Mouse (Mus musculus) embryonic facial prominence, embryonic 12.5 days (tissue): ENCODE measurements around the gene Glis2. TPM values are rescaled to one million over a fixed set of nuclear protein-coding genes. Genes with fewer than 3 reads are reported as not detected.

ENCODE experiments used
- ATAC-seq: fragments of 200-750 bp; cut with Nextera tagmentation; 2 replicates; pipeline ENCODE4 v1.8.0; 2017; ENCODE audit not compliant: insufficient number of reproducible peaks, insufficient read depth, low FRiP score, low TSS enrichment
- H3K27ac ChIP-seq: fragments of 300-500 bp; sonication (generic); 2 replicates; pipeline ENCODE4 v1.5.1; 2016; ENCODE audit warnings: mild to moderate bottlenecking
- H3K27me3 ChIP-seq: fragments of 300-500 bp; sonication (generic); 2 replicates; pipeline ENCODE4 v1.6.1; 2016; ENCODE audit warnings: mild to moderate bottlenecking, moderate library complexity
- H3K36me3 ChIP-seq: fragments of 300-500 bp; sonication (generic); 2 replicates; pipeline ENCODE4 v1.6.1; 2016; ENCODE audit warnings: mild to moderate bottlenecking
- H3K4me1 ChIP-seq: fragments of 300-500 bp; sonication (generic); 2 replicates; pipeline ENCODE4 v1.6.1; 2016
- H3K4me2 ChIP-seq: fragments of 300-500 bp; sonication (generic); replicated peaks from 2 replicates; pipeline ENCODE4 v1.6.1; 2016; ENCODE audit warnings: mild to moderate bottlenecking, moderate library complexity
- H3K4me3 ChIP-seq: fragments of 300-500 bp; sonication (generic); 2 replicates; pipeline ENCODE4 v1.5.1; 2016; ENCODE audit warnings: mild to moderate bottlenecking
- H3K9ac ChIP-seq: fragments of 300-500 bp; sonication (generic); 2 replicates; pipeline ENCODE4 v1.6.1; 2016; ENCODE audit warnings: mild to moderate bottlenecking, moderate library complexity
- H3K9me3 ChIP-seq: fragments of 300-500 bp; sonication (generic); 2 replicates; pipeline ENCODE4 v1.6.1; 2016; ENCODE audit warnings: mild to moderate bottlenecking, moderate library complexity
- WGBS: fragments of 180-500 bp; shearing (Covaris S2); methylation state at CpG from one replicate; pipeline ENCODE4 v1.1.7; 2016; 5-methylcytosine and 5-hydroxymethylcytosine counted together
- polyA plus RNA-seq: library from polyadenylated mRNA; unstranded; fragments of >200 nt; fragmentation: Nextera tagmentation; extraction: Ambion mirVana; gene quantifications from 2 replicates; pipeline ENCODE4 v1.2.1, GENCODE M21; 2016

The Glis2 gene
- polyA plus RNA-seq, 1 experiment from 2014 or later = 33.0 TPM

DNA sequence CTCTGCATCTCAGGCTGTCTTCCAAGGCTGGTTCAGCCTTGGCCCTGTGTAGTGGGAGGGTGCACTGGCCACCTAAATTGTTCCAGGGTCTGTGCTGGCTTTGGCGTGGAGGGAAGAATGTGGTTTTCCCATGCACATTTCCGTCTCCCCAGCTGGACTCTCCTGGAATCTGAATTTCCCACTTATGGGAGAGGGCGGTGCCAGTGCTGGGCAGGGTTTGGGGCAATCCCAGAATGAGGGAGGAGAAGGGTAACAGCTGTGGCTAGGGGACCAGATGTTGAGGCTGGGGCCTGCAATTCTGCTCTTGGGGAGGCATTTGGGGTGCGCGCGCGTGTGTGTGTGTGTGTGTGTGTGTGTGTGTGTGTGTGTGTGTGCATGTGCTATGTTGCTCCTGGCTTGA lies 2.8 kb downstream of the Glis2 start:
- Histone ChIP-seq H3K36me3 (no peaks in the 10 kb centered on the region), H3K27me3 (no peaks in the 10 kb centered on the region), H3K4me3 (peak overlapping the region; percentile 89; the same call in 1 of the 2 replicates), H3K9ac (peak overlapping the region; percentile 38), H3K4me1 (peaks cover 84% of the 10 kb centered on the region), H3K27ac (peak overlapping the region; percentile 97; the same call in 1 of the 2 replicates), H3K4me2 (peak overlapping the region; percentile 93), H3K9me3 (no peaks in the 10 kb centered on the region)
- WGBS = 51% methylated on average over 7 of the region's 7 CpGs
- ATAC-seq = no peak

DNA sequence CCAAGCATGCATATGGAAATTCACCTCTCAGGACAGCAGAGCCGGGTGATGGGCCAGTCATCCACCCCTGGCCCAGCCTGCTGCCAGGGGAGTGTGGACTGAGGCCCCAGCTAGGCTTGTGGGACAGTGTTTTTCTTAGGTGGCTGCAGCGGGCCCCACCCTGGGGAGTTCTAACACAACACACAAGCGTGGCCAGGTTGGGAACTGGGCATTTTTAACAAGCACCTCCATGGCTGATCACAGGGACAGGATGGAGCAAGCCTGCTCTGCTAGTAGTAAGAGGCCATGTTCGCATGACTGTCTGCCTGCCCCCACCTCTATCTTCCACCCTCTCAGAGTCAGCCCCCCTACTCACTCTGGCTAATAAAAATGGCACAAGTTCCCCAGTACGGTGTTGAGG lies 3.5 kb downstream of the Glis2 start:
- ATAC-seq = no peak
- Histone ChIP-seq H3K9ac (0 out of 2 replicates have a peak overlapping the region, but pooled peaks have one; percentile 1), H3K9me3 (no peaks in the 10 kb centered on the region), H3K4me1 (peaks cover 84% of the 10 kb centered on the region), H3K27me3 (no peaks in the 10 kb centered on the region), H3K27ac (peak overlapping the region; percentile 97; the same call in 1 of the 2 replicates), H3K4me2 (peak overlapping the region; percentile 93; the same call in 1 of the 2 replicates), H3K4me3 (peak overlapping the region; percentile 1; the same call in 1 of the 2 replicates), H3K36me3 (no peaks in the 10 kb centered on the region)
- 59% methylated on average over 5 of the region's 5 CpGs for WGBS

- Histone ChIP-seq H3K4me2 (peak overlapping the region; percentile 93), H3K36me3 (no peaks in the 10 kb centered on the region), H3K9ac (no peak overlapping the region), H3K9me3 (no peaks in the 10 kb centered on the region), H3K4me3 (no peak overlapping the region), H3K27ac (peak overlapping the region; percentile 26), H3K27me3 (no peaks in the 10 kb centered on the region), H3K4me1 (peaks cover 84% of the 10 kb centered on the region)
- WGBS = 30% methylated on average over 6 of the region's 6 CpGs
- ATAC-seq = no peak
These were observed 4.5 kb downstream of the Glis2 start for GRCm38 (mm10) chr16:4598891-4599543.

GRCm38 (mm10) chr16:4599616-4600015 lies 5.1 kb downstream of the Glis2 start:
- no peak overlapping the region for H3K27ac ChIP-seq
- H3K4me3 ChIP-seq = no peak overlapping the region
- no peak for ATAC-seq
- H3K27me3 ChIP-seq = no peaks in the 10 kb centered on the region
- no peak overlapping the region for H3K4me2 ChIP-seq
- no peaks in the 10 kb centered on the region for H3K36me3 ChIP-seq
- no peak overlapping the region for H3K9ac ChIP-seq
- H3K4me1 ChIP-seq = peaks cover 90% of the 10 kb centered on the region
- 82% methylated on average over 3 of the region's 3 CpGs for WGBS
- H3K9me3 ChIP-seq = no peaks in the 10 kb centered on the region

- H3K4me1 ChIP-seq = peaks cover 97% of the 10 kb centered on the region
- H3K36me3 ChIP-seq = no peaks in the 10 kb centered on the region
These were observed 6.3 kb downstream of the Glis2 start for GRCm38 (mm10) chr16:4600701-4601310.

DNA sequence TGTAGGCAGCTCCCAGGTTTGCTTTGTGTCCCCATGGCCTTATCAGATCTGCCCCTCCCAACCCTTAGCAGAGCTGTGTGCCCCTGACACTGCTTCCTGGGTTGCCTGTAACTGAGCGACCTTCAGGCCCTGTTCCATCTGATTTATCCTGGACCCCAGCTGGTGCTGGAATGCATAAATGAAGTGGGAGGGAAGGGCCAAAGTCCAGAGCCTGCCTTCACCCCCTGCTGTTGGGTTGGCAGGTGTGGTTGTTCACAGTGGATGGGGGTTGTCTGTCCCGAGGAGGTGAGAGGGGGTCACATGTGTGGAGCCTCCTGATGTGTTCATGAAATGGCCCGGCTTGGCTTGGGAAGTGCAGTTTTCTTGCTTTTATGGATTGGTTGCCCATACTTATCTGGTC lies 7.7 kb downstream of the Glis2 start:
- Histone ChIP-seq H3K27me3 (no peaks in the 10 kb centered on the region), H3K4me1 (peaks cover 97% of the 10 kb centered on the region), H3K9ac (peak overlapping the region; percentile 20), H3K27ac (peak overlapping the region; percentile 78), H3K4me3 (no peak overlapping the region), H3K36me3 (no peaks in the 10 kb centered on the region), H3K4me2 (no peak overlapping the region), H3K9me3 (no peaks in the 10 kb centered on the region)
- ATAC-seq = no peak
- 28% methylated on average over 3 of the region's 3 CpGs for WGBS

More at GRCm38 (mm10) chr16:4600701-4601310, 6.3 kb downstream of the Glis2 start:
- no peak overlapping the region for H3K4me3 ChIP-seq
- H3K9ac ChIP-seq = no peak overlapping the region
- H3K4me2 ChIP-seq = no peak overlapping the region
- WGBS = 72% methylated on average over 9 of the region's 9 CpGs
- H3K27ac ChIP-seq = no peak overlapping the region
- H3K9me3 ChIP-seq = no peaks in the 10 kb centered on the region
- no peaks in the 10 kb centered on the region for H3K27me3 ChIP-seq
- no peak for ATAC-seq

GRCm38 (mm10) chr16:4602766-4603452 lies 8.4 kb downstream of the Glis2 start:
- Histone ChIP-seq H3K36me3 (no peaks in the 10 kb centered on the region), H3K4me3 (no peak overlapping the region), H3K9me3 (no peaks in the 10 kb centered on the region), H3K4me1 (peaks cover 96% of the 10 kb centered on the region), H3K27me3 (no peaks in the 10 kb centered on the region), H3K27ac (peak overlapping the region; percentile 78), H3K9ac (peak overlapping the region; percentile 15; the same call in 1 of the 2 replicates), H3K4me2 (peak overlapping the region; percentile 16; the same call in 1 of the 2 replicates)
- ATAC-seq = no peak
- 9% methylated on average over 7 of the region's 7 CpGs for WGBS

- Histone ChIP-seq H3K27ac (peak overlapping the region; percentile 78), H3K36me3 (peaks cover 3% of the 10 kb centered on the region; the same call in 1 of the 2 replicates), H3K9ac (no peak overlapping the region), H3K4me1 (peaks cover 94% of the 10 kb centered on the region), H3K4me2 (peak overlapping the region; percentile 16; the same call in 1 of the 2 replicates), H3K4me3 (no peak overlapping the region), H3K9me3 (no peaks in the 10 kb centered on the region), H3K27me3 (no peaks in the 10 kb centered on the region)
- 42% methylated on average over 1 of the region's 1 CpGs for WGBS
- no peak for ATAC-seq
These were observed 8.9 kb downstream of the Glis2 start for GRCm38 (mm10) chr16:4603453-4603837.

GRCm38 (mm10) chr16:4604293-4604837 lies 9.9 kb downstream of the Glis2 start:
- no peaks in the 10 kb centered on the region for H3K27me3 ChIP-seq
- no peaks in the 10 kb centered on the region for H3K9me3 ChIP-seq
- peaks cover 85% of the 10 kb centered on the region for H3K4me1 ChIP-seq
- H3K4me2 ChIP-seq = no peak overlapping the region
- no peak for ATAC-seq
- H3K36me3 ChIP-seq = peaks cover 11% of the 10 kb centered on the region
- H3K9ac ChIP-seq = no peak overlapping the region
- H3K27ac ChIP-seq = peak overlapping the region; percentile 78; the same call in 1 of the 2 replicates
- H3K4me3 ChIP-seq = no peak overlapping the region
- WGBS = 60% methylated on average over 11 of the region's 11 CpGs

DNA sequence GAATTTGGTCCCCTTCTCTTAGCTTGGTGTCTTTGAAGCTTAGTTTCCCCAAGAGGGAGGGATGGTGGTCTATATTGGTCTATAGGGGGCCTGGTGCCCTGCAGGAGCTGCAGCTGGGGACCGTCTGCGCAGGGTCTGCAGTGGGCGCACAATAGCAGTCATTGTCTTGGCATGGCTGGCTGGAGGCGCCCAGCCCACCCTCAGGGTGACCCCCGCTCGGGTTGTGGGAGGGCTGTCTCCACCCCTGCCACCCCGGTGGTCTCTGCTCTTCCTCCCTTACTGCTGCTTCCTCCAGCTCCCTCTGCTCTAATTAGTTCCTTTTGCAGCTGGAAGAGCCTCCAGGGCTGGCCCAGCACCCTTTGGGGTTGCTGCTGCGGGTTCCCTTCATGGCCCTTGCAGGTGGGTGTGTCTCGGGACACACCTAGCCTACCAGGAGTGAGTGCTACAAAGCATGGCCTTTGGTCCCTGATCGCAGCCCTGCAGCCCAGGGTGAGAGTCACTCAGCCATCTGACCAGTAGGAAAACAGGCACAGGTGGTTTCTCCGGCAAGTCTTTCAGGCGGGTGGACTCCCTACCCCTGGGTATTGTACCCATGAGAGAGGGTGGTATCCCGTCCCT lies 11.1 kb downstream of the Glis2 start:
- no peak overlapping the region for H3K4me3 ChIP-seq

GRCm38 (mm10) chr16:4606431-4607084 lies 12.0 kb downstream of the Glis2 start:
- H3K9ac ChIP-seq = no peak overlapping the region
- H3K4me3 ChIP-seq = no peak overlapping the region
- WGBS = 20% methylated on average over 5 of the region's 5 CpGs
- peaks cover 65% of the 10 kb centered on the region for H3K4me1 ChIP-seq
- no peak overlapping the region for H3K4me2 ChIP-seq
- peak overlapping the region; percentile 30; the same call in 1 of the 2 replicates for H3K27ac ChIP-seq
- ATAC-seq = no peak
- no peaks in the 10 kb centered on the region for H3K9me3 ChIP-seq
- no peaks in the 10 kb centered on the region for H3K27me3 ChIP-seq
- H3K36me3 ChIP-seq = peaks cover 30% of the 10 kb centered on the region

More for the DNA sequence above, 11.1 kb downstream of the Glis2 start:
- H3K9ac ChIP-seq = no peak overlapping the region
- ATAC-seq = no peak
- no peak overlapping the region; the same call in 1 of the 2 replicates for H3K4me2 ChIP-seq
- peaks cover 73% of the 10 kb centered on the region for H3K4me1 ChIP-seq
- WGBS = 24% methylated on average over 13 of the region's 13 CpGs
- no peaks in the 10 kb centered on the region for H3K27me3 ChIP-seq
- peak overlapping the region; percentile 58 for H3K27ac ChIP-seq
- peaks cover 22% of the 10 kb centered on the region for H3K36me3 ChIP-seq
- no peaks in the 10 kb centered on the region for H3K9me3 ChIP-seq
